Mouse (Mus musculus) limb, embryonic 11.5 days (tissue): ENCODE results near the gene Hp1bp3. TPM values are rescaled to one million over a fixed set of nuclear protein-coding genes. Genes with fewer than 3 reads are reported as not detected.
A peak's percentile ranks its signal among the peaks of the same experiment; 100 is the strongest.

Source experiments
- ATAC-seq: fragments of 200-750 bp; cut with Nextera tagmentation; 2 replicates; pipeline ENCODE4 v1.8.0; 2017; ENCODE audit warnings: low read depth; ENCODE audit not compliant: insufficient number of reproducible peaks, low FRiP score, low TSS enrichment
- DNase-seq: peaks from one replicate; pipeline ENCODE4 v3.0.0-alpha.2; 2015; ENCODE audit warnings: low spot score
- H3K27ac ChIP-seq: fragments of 300-500 bp; sonication (generic); replicated peaks from 2 replicates; pipeline ENCODE4 v1.5.1; 2014; ENCODE audit warnings: low read depth, mild to moderate bottlenecking, low read length
- H3K27me3 ChIP-seq: fragments of 300-500 bp; sonication (generic); 2 replicates; pipeline ENCODE4 v1.6.1; 2014; ENCODE audit warnings: mild to moderate bottlenecking, low read length, mixed read lengths; ENCODE audit not compliant: control insufficient read depth, insufficient read depth
- H3K36me3 ChIP-seq: fragments of 300-500 bp; sonication (generic); 2 replicates; pipeline ENCODE4 v1.6.1; 2014; ENCODE audit warnings: mild to moderate bottlenecking, low read length, moderate library complexity, mixed read lengths; ENCODE audit not compliant: control insufficient read depth, insufficient read depth
- H3K4me1 ChIP-seq: fragments of 300-500 bp; sonication (generic); 2 replicates; pipeline ENCODE4 v1.6.1; 2014; ENCODE audit warnings: low read length, mixed read lengths; ENCODE audit not compliant: control insufficient read depth, insufficient read depth
- H3K4me2 ChIP-seq: fragments of 300-500 bp; sonication (generic); 2 replicates; pipeline ENCODE4 v1.6.1; 2014; ENCODE audit warnings: low read depth, mild to moderate bottlenecking, moderate library complexity; ENCODE audit not compliant: severe bottlenecking
- H3K4me3 ChIP-seq: fragments of 300-500 bp; sonication (generic); 2 replicates; pipeline ENCODE4 v1.5.1; 2014; ENCODE audit warnings: low read depth, low read length
- H3K9ac ChIP-seq: fragments of 300-500 bp; sonication (generic); 2 replicates; pipeline ENCODE4 v1.6.1; 2014; ENCODE audit warnings: mild to moderate bottlenecking, low read length
- H3K9me3 ChIP-seq: fragments of 300-500 bp; sonication (generic); 2 replicates; pipeline ENCODE4 v1.6.1; 2016; ENCODE audit warnings: low read length; ENCODE audit not compliant: control insufficient read depth
- WGBS: fragments of 180-500 bp; shearing (Covaris S2); extraction: QIAGEN DNeasy Blood & Tissue Kit; methylation state at CpG from one replicate; pipeline ENCODE4 v1.1.7; 2014; 5-methylcytosine and 5-hydroxymethylcytosine counted together
- polyA plus RNA-seq: library from polyadenylated mRNA; unstranded; fragments of >200 nt; fragmentation: Nextera tagmentation; extraction: Ambion mirVana; gene quantifications from 2 replicates; pipeline ENCODE4 v1.2.1, GENCODE M21; 2014

The Hp1bp3 gene
- polyA plus RNA-seq, 1 experiment from 2014 or later, result 189 TPM

DNA sequence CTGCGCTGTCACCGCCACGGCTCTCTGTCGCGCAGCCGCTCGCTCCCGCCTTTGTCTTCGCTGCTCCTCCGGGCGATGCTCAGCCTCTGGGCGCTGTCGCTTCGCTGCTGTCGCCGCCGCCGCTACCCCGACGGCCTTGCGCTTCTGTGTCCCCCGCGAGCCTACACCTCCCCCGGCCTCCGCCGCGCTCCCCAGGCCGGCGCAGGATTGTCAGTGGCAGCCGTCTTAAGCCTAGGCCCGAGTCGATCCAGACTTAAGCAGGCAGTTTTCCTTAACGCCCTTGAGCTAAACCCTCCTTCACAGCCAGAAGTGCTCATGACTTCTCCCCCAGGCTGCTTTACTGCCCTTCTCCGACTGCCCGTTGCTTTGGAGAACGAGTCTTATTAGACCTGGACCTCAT lies 1.3 kb downstream of the Hp1bp3 start:
- Histone ChIP-seq H3K9ac (peak overlapping the region; percentile 97), H3K4me2 (peak overlapping the region; percentile 84), H3K27ac (peak overlapping the region; percentile 57), H3K4me3 (peak overlapping the region; percentile 94), H3K9me3 (no peaks in the 10 kb centered on the region), H3K27me3 (no peaks in the 10 kb centered on the region), H3K36me3 (peaks cover under 1% of the 10 kb centered on the region; the same call in 1 of the 2 replicates), H3K4me1 (peaks cover 7% of the 10 kb centered on the region)
- ATAC-seq (peak; percentile 1; the same call in 1 of the 2 replicates), DNase-seq (no peak)
- under 1% methylated on average over 36 of the region's 36 CpGs for WGBS

DNA sequence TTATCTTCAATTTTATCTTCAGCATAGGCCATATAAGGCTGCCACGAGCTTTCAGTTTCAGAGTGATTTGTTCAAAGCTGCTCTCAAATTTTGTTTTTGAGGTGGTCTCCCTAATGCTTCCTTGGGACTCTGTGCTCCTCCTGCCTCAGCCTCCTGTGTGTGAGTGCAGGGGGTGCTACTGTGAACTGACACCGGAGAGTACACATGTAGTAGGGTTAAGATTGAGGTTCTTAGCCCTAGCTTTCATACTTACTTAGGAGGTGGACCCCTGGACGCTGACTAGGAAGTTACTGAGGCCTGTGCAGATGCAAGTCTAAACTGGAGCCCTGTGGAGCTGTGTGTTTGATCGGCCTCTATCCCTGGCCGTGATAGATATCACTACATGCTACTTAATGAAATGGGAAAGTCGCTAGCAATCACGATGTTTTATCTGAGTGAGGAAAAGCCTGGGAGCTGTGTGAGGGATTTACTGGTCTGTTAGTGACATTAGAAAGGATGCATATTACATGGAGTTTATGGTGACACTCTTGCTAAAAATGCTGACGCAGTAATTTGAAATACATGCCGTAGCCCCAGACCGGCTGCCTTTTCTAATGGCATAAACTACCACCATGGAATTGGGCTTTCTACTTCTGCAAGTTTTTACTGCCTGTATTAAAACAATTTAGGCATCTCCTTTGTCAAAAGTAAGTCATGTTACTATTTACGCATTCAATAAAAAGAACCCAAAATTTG lies 2.0 kb downstream of the Hp1bp3 start:
- H3K27me3 ChIP-seq, result no peaks in the 10 kb centered on the region
- H3K9ac ChIP-seq, result peak overlapping the region; percentile 97
- H3K4me2 ChIP-seq, result peak overlapping the region; percentile 84
- 84% methylated on average over 11 of the region's 11 CpGs for WGBS
- ATAC-seq (no peak), DNase-seq (no peak)
- peaks cover 3% of the 10 kb centered on the region; the same call in 1 of the 2 replicates for H3K36me3 ChIP-seq
- peak overlapping the region; percentile 94 for H3K4me3 ChIP-seq
- H3K9me3 ChIP-seq, result no peaks in the 10 kb centered on the region
- no peak overlapping the region for H3K27ac ChIP-seq
- H3K4me1 ChIP-seq, result peaks cover 7% of the 10 kb centered on the region

DNA sequence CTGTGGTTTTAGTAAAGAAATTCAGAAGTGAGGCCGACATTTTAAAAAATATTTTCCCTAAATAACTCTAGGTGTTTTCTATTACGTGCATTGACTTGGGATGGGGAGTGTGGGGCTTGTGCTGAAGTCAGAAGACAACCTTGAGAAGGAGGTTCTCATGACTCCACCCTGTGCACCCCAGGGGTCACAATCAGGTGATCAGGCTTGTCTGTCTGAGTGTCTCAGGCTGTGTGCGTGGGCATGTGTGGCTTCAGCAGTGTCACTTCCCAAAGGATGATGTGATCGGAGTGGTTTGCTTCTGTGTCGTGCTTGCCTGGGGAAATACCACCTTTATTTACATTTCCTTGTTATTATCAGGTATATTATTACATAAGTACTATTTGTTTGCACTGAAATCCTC lies 3.2 kb downstream of the Hp1bp3 start:
- Histone ChIP-seq H3K4me3 (no peak overlapping the region), H3K9ac (no peak overlapping the region), H3K36me3 (peaks cover 7% of the 10 kb centered on the region; the same call in 1 of the 2 replicates), H3K4me1 (peaks cover 7% of the 10 kb centered on the region), H3K27me3 (no peaks in the 10 kb centered on the region), H3K9me3 (no peaks in the 10 kb centered on the region), H3K27ac (no peak overlapping the region), H3K4me2 (no peak overlapping the region)
- no peak for ATAC-seq
- WGBS, result 92% methylated on average over 5 of the region's 5 CpGs
- no peak for DNase-seq

- peaks cover 7% of the 10 kb centered on the region for H3K4me1 ChIP-seq
- no peak for DNase-seq
- no peaks in the 10 kb centered on the region for H3K9me3 ChIP-seq
- H3K4me3 ChIP-seq, result no peak overlapping the region
- no peak overlapping the region for H3K9ac ChIP-seq
- H3K36me3 ChIP-seq, result peaks cover 7% of the 10 kb centered on the region; the same call in 1 of the 2 replicates
- H3K4me2 ChIP-seq, result no peak overlapping the region
- H3K27ac ChIP-seq, result no peak overlapping the region
- H3K27me3 ChIP-seq, result no peaks in the 10 kb centered on the region
- ATAC-seq, result no peak
- WGBS, result 83% methylated on average over 7 of the region's 7 CpGs
Observed at GRCm38 (mm10) chr4:138220761-138221160, 4.7 kb downstream of the Hp1bp3 start.

- H3K9me3 ChIP-seq, result no peaks in the 10 kb centered on the region
- H3K27me3 ChIP-seq, result no peaks in the 10 kb centered on the region
- H3K4me1 ChIP-seq, result peaks cover 7% of the 10 kb centered on the region
- H3K4me3 ChIP-seq, result no peak overlapping the region
- no peak overlapping the region for H3K9ac ChIP-seq
- 91% methylated on average over 5 of the region's 5 CpGs for WGBS
- ATAC-seq, result no peak
- no peak overlapping the region for H3K27ac ChIP-seq
- no peak for DNase-seq
- peaks cover 7% of the 10 kb centered on the region; the same call in 1 of the 2 replicates for H3K36me3 ChIP-seq
- no peak overlapping the region for H3K4me2 ChIP-seq
Observed at GRCm38 (mm10) chr4:138221406-138221805, 5.3 kb downstream of the Hp1bp3 start.

- Histone ChIP-seq H3K36me3 (peaks cover 8% of the 10 kb centered on the region; the same call in 1 of the 2 replicates), H3K4me1 (peaks cover 7% of the 10 kb centered on the region), H3K9ac (no peak overlapping the region), H3K9me3 (no peaks in the 10 kb centered on the region), H3K27me3 (no peaks in the 10 kb centered on the region), H3K27ac (no peak overlapping the region), H3K4me3 (no peak overlapping the region), H3K4me2 (no peak overlapping the region)
- DNase-seq, result no peak
- WGBS, result 90% methylated on average over 5 of the region's 5 CpGs
- no peak for ATAC-seq
Observed at GRCm38 (mm10) chr4:138222396-138222795, 6.3 kb downstream of the Hp1bp3 start.

GRCm38 (mm10) chr4:138223623-138224022 lies 7.5 kb downstream of the Hp1bp3 start:
- 81% methylated on average over 10 of the region's 10 CpGs for WGBS
- H3K27ac ChIP-seq, result no peak overlapping the region
- no peak overlapping the region for H3K9ac ChIP-seq
- H3K4me1 ChIP-seq, result no peaks in the 10 kb centered on the region
- H3K9me3 ChIP-seq, result no peaks in the 10 kb centered on the region
- no peak overlapping the region for H3K4me2 ChIP-seq
- peaks cover 10% of the 10 kb centered on the region; the same call in 1 of the 2 replicates for H3K36me3 ChIP-seq
- ATAC-seq, result no peak
- no peak for DNase-seq
- H3K27me3 ChIP-seq, result no peaks in the 10 kb centered on the region
- H3K4me3 ChIP-seq, result no peak overlapping the region

DNA sequence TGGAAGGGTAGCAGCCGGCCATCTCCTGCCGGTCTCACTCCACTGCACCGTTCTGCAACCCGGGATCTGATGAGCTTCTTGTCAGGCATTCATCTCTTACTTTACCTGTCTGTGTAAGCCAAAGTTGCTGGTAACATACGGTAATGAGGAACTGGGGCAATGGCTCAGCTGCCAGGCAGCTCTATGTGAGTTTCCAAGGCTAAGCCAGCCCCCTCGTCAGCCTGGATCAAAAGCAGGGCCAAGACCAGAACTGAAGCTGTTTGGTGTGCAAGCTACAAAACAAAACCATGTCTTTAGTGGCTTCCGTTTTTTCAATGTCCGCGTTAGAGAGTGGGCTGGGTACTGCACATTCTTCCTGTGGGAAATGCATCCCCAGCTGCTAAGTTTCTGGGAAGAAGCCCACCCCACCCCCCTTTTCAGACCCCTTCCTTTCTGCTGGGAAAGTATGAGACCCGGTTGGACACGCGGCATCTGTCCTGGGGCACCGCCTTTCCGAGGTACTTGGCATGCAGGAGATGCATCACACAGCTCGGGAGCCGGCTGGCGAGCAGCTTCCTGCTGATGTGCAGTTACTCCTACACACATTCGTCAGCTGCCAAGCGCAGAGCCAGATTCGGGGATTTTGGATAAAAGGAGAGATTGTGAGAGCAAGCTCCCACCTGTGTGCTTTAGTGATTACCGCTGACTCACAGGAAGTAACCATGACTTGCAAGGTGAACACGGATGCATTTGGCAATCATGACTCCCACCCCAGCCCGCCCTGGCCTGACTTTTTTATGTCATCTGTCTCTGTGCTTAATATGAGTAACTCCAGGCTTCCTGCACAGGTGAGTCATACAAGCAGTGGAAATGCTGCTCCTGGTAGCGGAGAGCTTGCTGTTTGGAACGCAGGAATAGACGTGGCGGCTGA lies 30.9 kb downstream of the Hp1bp3 start:
- H3K27ac ChIP-seq, result no peak overlapping the region

More for the DNA sequence above, 30.9 kb downstream of the Hp1bp3 start:
- H3K27me3 ChIP-seq, result peaks cover 13% of the 10 kb centered on the region
- no peak for ATAC-seq
- H3K4me3 ChIP-seq, result no peak overlapping the region
- no peak for DNase-seq
- peaks cover 23% of the 10 kb centered on the region for H3K4me1 ChIP-seq
- no peak overlapping the region for H3K9ac ChIP-seq
- no peak overlapping the region for H3K4me2 ChIP-seq
- 76% methylated on average over 27 of the region's 27 CpGs for WGBS
- H3K36me3 ChIP-seq, result peaks cover 27% of the 10 kb centered on the region
- no peaks in the 10 kb centered on the region for H3K9me3 ChIP-seq
